Mouse (Mus musculus) C2C12 (cell line): ENCODE results near the gene Cobll1. TPM values are rescaled to one million over a fixed set of nuclear protein-coding genes. Genes with fewer than 3 reads are reported as not detected.

Experiments used
- H3K27me3 ChIP-seq: one replicate; pipeline ENCODE4 v1.6.1; 2011; ENCODE audit not compliant: control insufficient read depth, insufficient read depth, insufficient read length
- H3K36me3 ChIP-seq: one replicate; pipeline ENCODE4 v1.6.1; 2011; ENCODE audit not compliant: control insufficient read depth, insufficient read depth
- H3K4me3 ChIP-seq: one replicate; pipeline ENCODE4 v1.5.1; 2011; ENCODE audit warnings: mild to moderate bottlenecking, control low read depth; ENCODE audit not compliant: poor library complexity, insufficient read depth, severe bottlenecking
- H3K79me2 ChIP-seq: one replicate; pipeline ENCODE4 v1.6.1; 2011; ENCODE audit not compliant: control insufficient read depth, insufficient read depth
- H3K79me3 ChIP-seq: one replicate; pipeline ENCODE4 v1.6.1; 2011; ENCODE audit warnings: low read depth, control low read depth
- H3ac ChIP-seq: one replicate; pipeline ENCODE3; 2011; ENCODE audit warnings: low read depth; ENCODE audit not compliant: control insufficient read depth, insufficient read length
- CEBPB ChIP-seq: IDR thresholded peaks from one replicate; pipeline ENCODE4 v1.6.1; 2011; ENCODE audit warnings: low read depth, mild to moderate bottlenecking, control low read depth, moderate library complexity
- CTCF ChIP-seq: IDR thresholded peaks from one replicate; pipeline ENCODE4 v1.5.1; 2011; ENCODE audit not compliant: control insufficient read depth, insufficient read depth, insufficient read length
- FOSL1 ChIP-seq: IDR thresholded peaks from one replicate; pipeline ENCODE4 v1.8.0; 2011; ENCODE audit warnings: mild to moderate bottlenecking, low read length; ENCODE audit not compliant: poor library complexity, insufficient read depth, severe bottlenecking
- MAX ChIP-seq: IDR thresholded peaks from one replicate; pipeline ENCODE4 v1.6.1; 2011; ENCODE audit warnings: mild to moderate bottlenecking, control low read depth
- MYOD1 ChIP-seq: IDR thresholded peaks from one replicate; pipeline ENCODE4 v1.6.1; 2011; ENCODE audit warnings: low read depth; ENCODE audit not compliant: control insufficient read depth, insufficient read length
- MYOG ChIP-seq: IDR thresholded peaks from one replicate; pipeline ENCODE4 v1.6.1; 2011; ENCODE audit not compliant: control insufficient read depth, insufficient read length; ENCODE audit errors: extremely low read depth
- USF1 ChIP-seq: IDR thresholded peaks from one replicate; pipeline ENCODE4 v1.6.1; 2011; ENCODE audit warnings: low read depth, mild to moderate bottlenecking, control low read depth, moderate library complexity
- long read RNA-seq, 2 experiments: library from polyadenylated mRNA; unstranded; transcript quantifications; one replicate each; pipeline ENCODE4 v2.0.0; 2019 to 2020
- polyA plus RNA-seq: library from polyadenylated mRNA; unstranded; fragments of >200 nt; fragmentation: generic; extraction: Trizol; gene quantifications from one replicate; pipeline ENCODE4 v1.2.1, GENCODE M21; 2012; ENCODE audit warnings: missing spikeins

The Cobll1 gene
- polyA plus RNA-seq, result 16.3 TPM
- long read RNA-seq, experiment 1, partial matches to known transcripts, result 4 of 5 reads
- long read RNA-seq, experiment 1, other reads (novel, unspliced or antisense), result 1 of 5 reads
- long read RNA-seq, experiment 2, full-length matches to known transcripts, result 26 of 83 reads
- long read RNA-seq, experiment 2, partial matches to known transcripts, result 27 of 83 reads
- long read RNA-seq, experiment 2, other reads (novel, unspliced or antisense), result 30 of 83 reads

- Histone ChIP-seq H3K4me3 (peak within 1 kb of the TSS; percentile 74), H3ac (peak within 1 kb of the TSS; percentile 79), H3K36me3 (peaks cover under 1% of the 10 kb centered on the region), H3K79me3 (peaks cover 36% of the 10 kb centered on the region), H3K27me3 (no peaks in the 10 kb centered on the region), H3K79me2 (peaks cover 42% of the 10 kb centered on the region)
- no peak for TF ChIP-seq MYOD1
- peak; percentile 7 for TF ChIP-seq MAX
Measured at GRCm38 (mm10) chr2:65238964-65239570, at the start of gene Cobll1. TSS of gene Cobll1 (minus strand) at chr2:65239403.

GRCm38 (mm10) chr2:65288696-65289095, 49.5 kb upstream of the Cobll1 start:
- Histone ChIP-seq H3K27me3 (no peaks in the 10 kb centered on the region), H3K4me3 (no peak overlapping the region), H3K36me3 (no peaks in the 10 kb centered on the region), H3K79me2 (no peaks in the 10 kb centered on the region), H3ac (no peak overlapping the region), H3K79me3 (no peaks in the 10 kb centered on the region)
- no peak for TF ChIP-seq CTCF
- no peak for TF ChIP-seq CEBPB
- TF ChIP-seq USF1, result no peak
- TF ChIP-seq MAX, result no peak
- TF ChIP-seq MYOG, result no peak
- TF ChIP-seq FOSL1, result no peak
- TF ChIP-seq MYOD1, result no peak

- Histone ChIP-seq H3K79me2 (no peaks in the 10 kb centered on the region), H3ac (no peak overlapping the region), H3K79me3 (no peaks in the 10 kb centered on the region), H3K27me3 (no peaks in the 10 kb centered on the region), H3K4me3 (no peak overlapping the region), H3K36me3 (no peaks in the 10 kb centered on the region)
- TF ChIP-seq CEBPB, result peak; percentile 39
- TF ChIP-seq MYOD1, result no peak
- no peak for TF ChIP-seq MAX
- no peak for TF ChIP-seq CTCF
- TF ChIP-seq FOSL1, result no peak
- TF ChIP-seq MYOG, result no peak
- no peak for TF ChIP-seq USF1
Measured at GRCm38 (mm10) chr2:65285380-65285779, 46.2 kb upstream of the Cobll1 start.

- TF ChIP-seq MAX (no peak), CEBPB (no peak), USF1 (no peak), MYOG (no peak), CTCF (no peak), FOSL1 (no peak), MYOD1 (no peak)
Measured at GRCm38 (mm10) chr2:65282979-65283378, 43.8 kb upstream of the Cobll1 start.

GRCm38 (mm10) chr2:65279029-65279690, 40.0 kb upstream of the Cobll1 start:
- no peak overlapping the region for H3K4me3 ChIP-seq
- no peak for TF ChIP-seq MAX
- TF ChIP-seq USF1, result no peak
- TF ChIP-seq MYOG, result no peak
- no peak for TF ChIP-seq FOSL1
- no peak for TF ChIP-seq CTCF
- no peak for TF ChIP-seq CEBPB
- TF ChIP-seq MYOD1, result no peak
- H3K36me3 ChIP-seq, result no peaks in the 10 kb centered on the region
- no peaks in the 10 kb centered on the region for H3K79me2 ChIP-seq
- H3ac ChIP-seq, result no peak overlapping the region
- no peaks in the 10 kb centered on the region for H3K27me3 ChIP-seq
- no peaks in the 10 kb centered on the region for H3K79me3 ChIP-seq

More at GRCm38 (mm10) chr2:65282979-65283378, 43.8 kb upstream of the Cobll1 start:
- Histone ChIP-seq H3K79me3 (no peaks in the 10 kb centered on the region), H3K79me2 (no peaks in the 10 kb centered on the region), H3ac (no peak overlapping the region), H3K27me3 (no peaks in the 10 kb centered on the region), H3K4me3 (no peak overlapping the region), H3K36me3 (no peaks in the 10 kb centered on the region)
